Mouse (Mus musculus): Measurements from ENCODE around the gene Ffar2.
A peak's percentile ranks its signal among the peaks of the same experiment; 100 is the strongest.

The Ffar2 gene

GRCm38 (mm10) chr7:30821532-30821931 lies 2.0 kb downstream of the Ffar2 start:
- DNase-seq (ENCODE audit: low spot score) = peak; percentile 89

DNA sequence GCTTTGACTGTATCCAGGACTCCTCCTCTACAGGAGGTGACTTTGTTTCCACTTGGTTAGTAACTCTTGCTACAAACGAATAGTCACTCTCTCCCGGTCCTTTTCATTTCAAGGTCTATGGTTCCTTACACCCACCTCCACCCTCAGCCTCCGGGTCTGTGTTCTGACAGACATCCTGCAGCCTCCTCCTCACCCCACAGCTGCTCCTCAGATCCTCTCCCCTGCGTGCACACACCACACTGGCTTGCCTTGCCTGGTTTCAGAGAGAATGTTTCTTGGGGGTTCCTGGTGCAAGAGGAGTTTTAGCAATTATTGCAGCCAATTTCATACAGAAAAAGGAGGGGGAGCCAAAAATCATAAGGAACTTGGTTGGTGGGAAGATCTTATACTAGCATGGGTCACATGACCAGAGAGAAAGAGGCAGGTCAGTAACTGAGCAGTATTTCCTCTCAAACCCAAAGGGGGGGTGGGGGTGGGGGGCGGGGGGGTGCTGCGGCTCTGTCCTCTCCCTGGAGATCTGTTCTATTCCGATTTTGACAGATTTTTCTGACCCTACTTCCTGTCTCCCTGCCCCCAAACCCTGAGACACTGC lies 2.6 kb downstream of the Ffar2 start:
- peak; percentile 34 for DNase-seq (ENCODE audit: low spot score)

- no peak for DNase-seq (ENCODE audit: low spot score)
Measured at GRCm38 (mm10) chr7:30820131-30820530, 3.4 kb downstream of the Ffar2 start.

DNA sequence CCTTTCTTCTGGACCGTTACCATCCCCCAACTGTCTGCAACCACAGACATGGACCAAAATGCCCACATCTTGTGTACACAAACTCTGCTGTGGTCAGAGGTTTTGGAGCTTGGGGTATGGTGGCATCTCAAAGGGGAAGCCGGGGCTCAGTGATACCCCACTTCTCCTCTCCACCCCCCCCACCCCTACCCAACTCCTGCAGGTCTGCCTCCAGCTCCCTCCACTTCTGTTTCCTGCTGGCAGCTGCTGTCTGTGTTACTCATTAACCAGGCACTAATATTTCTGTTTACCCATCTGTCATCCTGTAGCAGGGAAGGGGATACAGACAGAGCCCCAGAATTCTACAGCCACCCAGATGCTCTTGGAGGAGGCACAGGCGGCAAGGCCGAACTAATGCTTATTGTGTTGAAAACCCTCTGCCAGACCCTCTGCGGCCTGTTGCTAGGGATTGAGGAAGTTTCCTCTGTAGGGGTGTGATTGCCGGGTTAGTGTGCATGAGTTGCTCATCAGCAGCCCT lies 11.2 kb downstream of the Ffar2 start:
- no peak for DNase-seq (ENCODE audit: low spot score)

DNA sequence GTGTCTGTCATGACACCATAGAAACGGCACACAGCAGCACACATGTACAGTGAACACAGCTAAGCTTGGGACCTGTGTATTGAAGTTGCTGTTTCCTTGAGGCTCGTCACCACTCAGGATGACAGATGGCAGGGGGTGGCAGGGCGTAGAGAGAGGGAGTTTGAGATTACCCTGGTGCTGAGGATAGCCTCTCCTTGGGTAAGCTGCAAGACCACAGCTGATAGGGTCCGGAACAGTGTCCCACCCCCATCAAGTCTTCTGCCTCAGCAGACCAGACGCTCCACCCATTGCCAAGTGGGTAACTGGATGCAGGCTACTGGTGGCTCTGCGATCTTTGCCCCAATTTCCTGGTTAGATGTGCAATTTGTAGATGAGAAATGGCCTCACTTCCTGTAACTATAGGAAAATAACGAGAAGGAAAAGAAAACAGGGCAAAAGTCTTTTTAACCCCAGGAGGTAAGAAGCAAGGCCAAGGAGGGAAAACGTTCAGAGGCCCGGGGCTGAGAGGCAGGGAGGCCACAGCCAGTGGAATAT lies 11.8 kb downstream of the Ffar2 start:
- DNase-seq (ENCODE audit: low spot score) = peak; percentile 84

DNA sequence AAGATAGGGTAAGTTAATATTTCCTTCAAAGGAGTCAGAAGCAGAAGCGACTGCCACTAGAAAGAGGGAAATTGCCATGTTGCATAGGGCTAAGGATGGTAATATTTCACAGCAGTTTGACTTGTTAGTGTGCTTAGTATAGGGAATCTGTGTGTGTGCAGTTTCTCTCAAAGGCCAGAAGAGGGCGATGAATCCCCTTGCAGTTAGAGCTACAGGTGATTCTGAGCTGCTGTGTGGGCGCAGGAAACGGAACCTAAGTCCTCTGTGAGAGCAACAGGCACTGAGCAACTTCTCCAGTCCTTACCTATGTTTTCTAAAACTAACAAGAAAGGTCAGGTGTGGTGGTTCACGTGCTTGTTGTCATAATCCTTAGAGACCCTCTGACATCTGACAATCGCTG lies 13.3 kb downstream of the Ffar2 start:
- DNase-seq (ENCODE audit: low spot score) = no peak

GRCm38 (mm10) chr7:30805924-30806323 lies 17.7 kb downstream of the Ffar2 start:
- no peak for DNase-seq (ENCODE audit: low spot score)

- DNase-seq (ENCODE audit: low spot score) = no peak
Measured at GRCm38 (mm10) chr7:30804026-30804715, 19.4 kb downstream of the Ffar2 start.

DNA sequence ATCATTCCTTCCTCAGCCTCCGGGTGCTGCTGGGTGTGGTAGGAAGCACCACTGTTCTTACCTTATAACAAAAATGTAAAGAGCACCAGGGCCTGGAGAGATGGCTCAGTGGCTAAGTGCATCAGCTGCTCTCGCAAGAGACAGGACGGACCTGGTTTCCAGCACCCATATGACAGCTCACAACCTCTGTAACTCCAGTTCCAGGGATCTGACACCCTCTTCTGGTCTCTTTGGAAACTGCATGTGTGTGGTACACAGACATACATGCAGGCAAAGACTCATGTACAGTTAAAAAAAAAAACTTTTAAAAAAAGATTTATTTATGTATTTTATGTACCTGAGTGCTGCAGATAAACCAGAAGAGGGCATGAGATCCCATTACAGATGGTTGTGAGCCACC lies 20.3 kb downstream of the Ffar2 start:
- no peak for DNase-seq (ENCODE audit: low spot score)

GRCm38 (mm10) chr7:30800653-30801052 lies 22.9 kb downstream of the Ffar2 start:
- no peak for DNase-seq (ENCODE audit: low spot score)

- no peak for DNase-seq (ENCODE audit: low spot score)
Measured at GRCm38 (mm10) chr7:30796790-30797189, 26.8 kb downstream of the Ffar2 start.

GRCm38 (mm10) chr7:30794921-30795320 lies 28.7 kb downstream of the Ffar2 start:
- DNase-seq (ENCODE audit: low spot score) = no peak

DNA sequence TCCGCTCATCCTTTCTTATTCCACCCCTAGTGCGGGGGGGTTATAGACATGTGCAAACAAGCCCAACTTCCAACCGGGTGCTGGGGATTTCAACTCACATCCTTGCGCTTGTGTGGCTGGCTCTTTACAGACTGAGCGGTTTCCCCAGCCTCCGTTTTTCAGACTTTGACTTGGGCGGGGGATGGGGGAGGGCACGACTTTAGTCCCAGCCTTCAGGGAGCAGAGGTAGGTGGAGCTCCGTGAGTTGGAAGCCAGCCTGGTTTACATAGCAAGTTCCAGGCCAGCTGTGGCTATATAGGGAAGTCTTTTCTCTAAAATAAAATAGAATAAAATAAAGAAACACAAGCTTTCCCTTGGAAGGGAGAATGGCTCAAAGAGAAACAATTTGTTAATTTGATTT lies 31.7 kb downstream of the Ffar2 start:
- DNase-seq (ENCODE audit: low spot score) = no peak

GRCm38 (mm10) chr7:30790141-30790540 lies 33.4 kb downstream of the Ffar2 start:
- DNase-seq (ENCODE audit: low spot score) = no peak

- DNase-seq (ENCODE audit: low spot score) = no peak
Measured at GRCm38 (mm10) chr7:30787377-30788022, 36.1 kb downstream of the Ffar2 start, which contains the start of gene Krtdap. TSS of gene Krtdap (plus strand) at chr7:30787896.

DNA sequence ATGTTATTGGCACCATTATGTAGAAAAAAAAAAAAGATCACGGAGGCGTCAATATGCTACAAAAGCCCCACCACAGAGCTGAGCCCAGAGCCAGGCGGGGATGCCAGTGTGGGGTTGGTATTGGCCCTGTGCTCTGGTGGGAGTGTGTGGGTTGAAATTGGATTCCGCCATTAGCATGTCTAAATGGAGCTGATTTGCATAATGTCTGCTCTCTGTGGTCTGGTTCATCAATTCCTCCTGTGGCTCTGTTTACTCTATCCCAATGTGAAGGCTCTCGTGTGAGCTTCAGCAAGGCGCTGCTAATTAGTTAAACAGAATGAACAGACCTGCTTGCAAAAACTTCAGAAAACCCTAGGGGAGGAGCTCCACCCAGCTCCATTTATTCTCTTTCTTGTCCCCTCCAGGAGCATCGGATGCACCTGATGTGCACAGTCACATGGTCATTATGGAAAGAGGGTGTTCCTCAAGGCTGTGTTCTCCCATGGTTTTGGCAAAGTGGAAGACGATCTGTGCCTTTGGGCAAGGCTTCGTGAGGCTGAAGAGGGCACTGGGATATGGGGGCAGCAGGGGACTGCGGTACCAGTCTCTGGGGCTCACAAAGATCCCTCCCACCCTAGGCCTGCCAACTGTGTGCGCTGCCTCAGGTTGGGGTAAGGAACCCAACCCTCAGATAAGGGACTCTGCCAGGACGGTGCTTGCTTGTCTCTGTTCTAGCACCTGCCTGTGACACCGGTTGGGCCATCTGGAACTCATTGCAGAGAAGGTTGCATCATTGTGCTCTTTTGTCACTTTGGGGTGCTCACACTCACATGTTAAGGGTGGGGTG lies 37.6 kb downstream of the Ffar2 start:
- DNase-seq (ENCODE audit: low spot score) = no peak

DNA sequence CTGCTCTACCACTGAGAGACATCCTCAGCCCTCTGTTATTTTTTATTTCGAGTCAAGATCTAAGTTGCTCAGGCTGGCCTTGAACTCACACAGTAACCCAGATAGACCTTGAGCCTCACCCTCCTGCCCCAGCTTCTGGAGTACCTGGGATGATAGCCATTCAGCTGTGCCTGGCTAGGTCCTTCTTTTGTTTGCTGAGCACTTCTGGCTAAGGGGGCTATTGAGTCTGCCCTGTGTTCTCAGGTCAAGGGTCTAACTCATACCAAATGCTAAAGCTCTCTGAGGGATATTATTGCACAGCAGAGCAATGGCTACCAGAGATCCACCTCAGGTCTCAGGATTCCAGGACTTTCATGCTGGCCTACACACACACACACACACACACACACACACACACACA lies 38.4 kb downstream of the Ffar2 start:
- no peak for DNase-seq (ENCODE audit: low spot score)

DNA sequence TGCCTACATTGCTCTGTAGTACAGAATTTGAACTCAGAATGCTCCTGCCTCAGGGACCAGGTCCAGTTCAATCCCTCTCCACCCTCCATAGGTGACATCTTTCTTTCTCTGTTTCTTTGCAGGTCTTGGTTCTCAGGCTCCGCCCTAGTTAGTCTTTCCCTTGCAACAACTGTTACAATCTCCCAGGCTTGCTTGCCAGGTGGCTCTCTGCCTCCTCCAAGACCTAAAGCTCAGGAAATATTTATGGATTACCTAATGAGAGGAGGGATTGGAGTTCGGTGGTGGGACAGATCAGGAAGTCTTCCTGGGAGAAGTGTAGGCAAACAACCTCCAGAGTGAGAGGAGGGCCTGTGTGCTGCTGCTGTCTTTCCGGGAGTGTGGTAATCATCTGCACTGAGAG lies 40.9 kb downstream of the Ffar2 start:
- DNase-seq (ENCODE audit: low spot score) = peak; percentile 32

- peak; percentile 16 for DNase-seq (ENCODE audit: low spot score)
Measured at GRCm38 (mm10) chr7:30781792-30782191, 41.8 kb downstream of the Ffar2 start.

- DNase-seq (ENCODE audit: low spot score) = no peak
Measured at GRCm38 (mm10) chr7:30777911-30778310, 45.7 kb downstream of the Ffar2 start.

DNA sequence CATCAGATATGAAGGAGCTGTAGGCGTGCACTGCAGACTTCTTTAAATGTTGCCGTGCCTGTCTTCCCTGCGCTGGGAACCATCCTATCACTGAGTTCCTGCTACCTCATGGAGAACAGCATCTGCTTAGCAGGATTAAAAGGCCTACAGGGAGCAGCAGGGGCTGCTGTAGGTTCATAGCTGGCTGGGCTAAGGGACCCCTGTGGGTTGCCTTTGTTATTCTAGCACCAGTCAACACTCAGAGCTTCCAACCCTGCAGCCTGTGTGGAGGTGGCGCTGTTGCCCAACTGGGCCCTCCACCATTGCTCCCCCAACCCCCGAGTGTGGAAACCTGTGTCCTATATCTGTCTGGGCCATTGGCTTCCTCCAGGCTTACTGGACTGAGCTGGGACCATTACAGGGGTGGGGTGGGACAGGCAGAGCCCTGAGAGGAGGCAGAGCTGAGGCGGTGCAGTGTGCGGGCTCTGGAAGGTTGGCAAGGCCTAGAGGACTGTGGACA lies 46.4 kb downstream of the Ffar2 start:
- DNase-seq (ENCODE audit: low spot score) = no peak

DNA sequence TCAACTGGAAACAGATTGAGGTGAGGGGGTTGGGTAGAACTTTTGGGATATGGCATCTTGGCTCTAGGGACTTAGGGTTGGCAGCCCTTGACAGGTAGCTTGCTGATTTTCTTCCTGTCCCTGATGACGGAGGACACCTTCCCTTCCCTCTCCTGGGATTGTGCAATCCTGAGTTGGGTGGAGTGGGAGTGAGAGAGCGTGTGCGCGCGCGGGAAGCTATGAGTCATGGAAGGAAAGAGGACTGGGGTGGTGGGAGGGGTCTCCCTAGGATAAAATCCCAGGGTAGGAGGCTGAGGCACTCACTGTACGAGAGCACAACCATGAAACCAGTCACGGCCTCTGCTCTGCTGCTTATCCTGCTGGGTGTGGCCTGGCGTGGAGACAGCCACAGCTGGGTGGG lies 47.5 kb downstream of the Ffar2 start:
- no peak for DNase-seq (ENCODE audit: low spot score)
